Mouse (Mus musculus) cerebellum, adult 11-12 months (tissue): Measurements from ENCODE around the gene Nlgn2.

Experiments
- DNase-seq: peaks from one replicate; pipeline ENCODE4 v3.0.0; 2022

Gene Nlgn2

GRCm38 (mm10) chr11:69837604-69837951 is at the start of gene Nlgn2:
Gene Nlgn2 (minus strand): TSS chr11:69837784.
- DNase-seq: no peak

GRCm38 (mm10) chr11:69886907-69887635 is 49.5 kb upstream of the Nlgn2 start:
- no peak for DNase-seq

- no peak for DNase-seq
These were observed 47.1 kb upstream of the Nlgn2 start for GRCm38 (mm10) chr11:69884663-69885062.

- no peak for DNase-seq
These were observed 46.7 kb upstream of the Nlgn2 start for GRCm38 (mm10) chr11:69884240-69884639.

- no peak for DNase-seq
These were observed 46.1 kb upstream of the Nlgn2 start for GRCm38 (mm10) chr11:69883527-69884151.

GRCm38 (mm10) chr11:69883066-69883465 is 45.5 kb upstream of the Nlgn2 start:
- peak; percentile 28 for DNase-seq

GRCm38 (mm10) chr11:69881787-69882670 is 44.4 kb upstream of the Nlgn2 start:
- DNase-seq: peak; percentile 19

- DNase-seq: peak; percentile 77
These were observed 43.4 kb upstream of the Nlgn2 start, which contains the start of gene Kctd11 for GRCm38 (mm10) chr11:69880853-69881603. Gene Kctd11 (minus strand): TSS chr11:69881406.

- peak; percentile 49 for DNase-seq
These were observed 42.9 kb upstream of the Nlgn2 start for GRCm38 (mm10) chr11:69880506-69880852.

- peak; percentile 41 for DNase-seq
These were observed 42.1 kb upstream of the Nlgn2 start for GRCm38 (mm10) chr11:69879711-69880110.

- DNase-seq: no peak
These were observed 41.4 kb upstream of the Nlgn2 start for GRCm38 (mm10) chr11:69878952-69879351.

- no peak for DNase-seq
These were observed 40.8 kb upstream of the Nlgn2 start for GRCm38 (mm10) chr11:69878399-69878798.

- no peak for DNase-seq
These were observed 40.3 kb upstream of the Nlgn2 start, which contains the start of gene Tmem95 for GRCm38 (mm10) chr11:69877878-69878277. Gene Tmem95 (minus strand): TSS chr11:69878018.

GRCm38 (mm10) chr11:69876867-69877266 is 39.3 kb upstream of the Nlgn2 start:
- DNase-seq: peak; percentile 79

- DNase-seq: no peak
These were observed 38.6 kb upstream of the Nlgn2 start for GRCm38 (mm10) chr11:69876186-69876585.

- DNase-seq: no peak
These were observed 34.9 kb upstream of the Nlgn2 start for GRCm38 (mm10) chr11:69872451-69872850.

GRCm38 (mm10) chr11:69871822-69872221 is 34.2 kb upstream of the Nlgn2 start:
- no peak for DNase-seq

GRCm38 (mm10) chr11:69870289-69871069 is 32.9 kb upstream of the Nlgn2 start:
- no peak for DNase-seq

- no peak for DNase-seq
These were observed 29.8 kb upstream of the Nlgn2 start for GRCm38 (mm10) chr11:69867335-69867734.

GRCm38 (mm10) chr11:69865561-69865960 is 28.0 kb upstream of the Nlgn2 start:
- DNase-seq: no peak

- no peak for DNase-seq
These were observed 26.7 kb upstream of the Nlgn2 start for GRCm38 (mm10) chr11:69864138-69864860.
